Mouse (Mus musculus): ENCODE results near the gene Ankrd23. TPM values are rescaled to one million over a fixed set of nuclear protein-coding genes. Genes with fewer than 3 reads are reported as not detected.
"Not testable (repeated sequence)": the region's sequence is repeated elsewhere in the genome, so short reads cannot be mapped to it uniquely, and the experiment has no call there.

The Ankrd23 gene
- total RNA-seq (2021), result 1 to 10 TPM; 5.0 to 8.1 TPM
- long read RNA-seq, experiment 1, result 0 reads
- long read RNA-seq, experiment 2, partial matches to known transcripts, result 0 of 4 reads
- long read RNA-seq, experiment 2, other reads (novel, unspliced or antisense), result 2 of 4 reads

DNA sequence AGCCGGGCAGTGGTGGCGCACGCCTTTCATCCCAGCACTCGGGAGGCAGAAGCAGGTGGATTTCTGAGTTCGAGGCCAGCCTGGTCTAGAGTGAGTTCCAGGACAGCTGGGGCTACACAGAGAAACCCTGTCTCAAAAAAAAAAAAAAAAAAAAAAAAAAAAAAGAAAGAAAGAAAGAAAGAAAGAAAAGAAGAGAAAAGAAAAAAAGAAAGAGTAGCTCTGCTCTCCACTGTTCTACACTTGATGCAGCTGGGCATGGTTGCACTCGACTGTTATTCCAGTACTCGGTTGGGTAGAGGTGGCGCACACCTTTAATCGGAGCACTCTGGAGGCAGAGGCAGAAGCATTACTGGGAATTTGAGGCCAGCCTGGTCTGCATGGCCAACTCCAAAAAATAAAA lies at the start of gene Ankrd23:
Ankrd23 (minus strand) TSS at position 101 of the 400 bp plus-strand sequence.
- intact Hi-C loops (cut with DNase I); H3K27ac ChIP-seq; H3K4me3 ChIP-seq; DNase-seq (ENCODE audit: extremely low spot score in 1 of 2, low spot score in 2 of 2): not testable (repeated sequence)

DNA sequence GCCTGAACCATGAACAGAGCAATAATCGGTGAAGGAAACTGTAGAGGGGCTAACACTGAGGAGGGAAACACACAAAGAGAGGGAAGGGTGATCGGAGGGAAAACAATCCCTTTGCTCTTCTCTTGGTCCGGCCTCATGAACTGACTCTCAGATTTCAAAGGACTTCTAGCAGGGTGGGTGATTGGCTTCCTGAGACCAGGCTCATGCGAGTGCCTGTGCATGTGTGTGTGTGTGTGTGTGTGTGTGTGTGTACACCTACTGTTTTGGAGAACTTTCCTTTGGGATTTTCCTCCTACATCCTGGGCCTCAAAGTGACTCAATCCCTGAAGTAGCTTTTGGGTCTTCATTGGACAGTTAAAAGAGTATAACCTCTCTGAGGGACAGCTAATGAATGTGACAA lies 49.6 kb upstream of the Ankrd23 start:
- no peak for DNase-seq (ENCODE audit: extremely low spot score in 1 of 2, low spot score in 2 of 2)

DNA sequence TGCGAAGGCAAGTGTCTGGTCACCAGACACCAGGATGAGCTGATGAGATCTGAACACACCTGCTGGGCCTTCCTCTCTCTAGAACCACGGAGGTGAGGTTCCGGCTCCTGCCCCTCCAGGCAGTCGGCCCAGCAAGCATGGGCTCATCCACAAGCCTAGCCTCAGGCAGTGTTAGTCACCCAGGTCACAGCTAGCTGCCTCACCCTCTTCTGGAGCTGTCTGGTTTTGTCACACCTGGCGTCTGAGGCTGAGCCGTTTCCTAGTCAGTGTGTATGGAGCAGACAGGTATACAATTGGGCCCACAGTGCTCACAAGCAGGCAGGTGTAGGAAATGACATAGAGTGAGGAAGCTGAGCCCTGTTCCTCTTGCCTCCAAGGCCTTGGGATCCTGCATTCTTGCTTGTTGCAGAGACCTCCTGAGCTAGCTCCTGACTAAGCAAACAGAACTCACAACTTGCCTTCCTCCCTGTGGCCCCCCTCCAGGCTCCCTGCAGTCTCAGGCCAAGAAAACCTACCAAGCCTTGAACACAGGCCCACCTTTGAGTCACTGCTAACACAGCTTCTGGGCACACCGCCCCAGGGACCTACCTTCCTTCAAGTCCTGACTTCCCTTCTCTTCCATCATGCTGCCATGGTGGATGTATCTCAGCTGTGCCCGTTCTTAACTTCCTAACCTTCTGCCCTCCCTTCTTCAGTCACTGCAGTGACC lies 46.9 kb upstream of the Ankrd23 start:
- intact Hi-C loops (cut with DNase I), result no loop called here
- TF ChIP-seq CTCF (IDR thresholded peaks at IDR 0.05), result no peak
- no peak overlapping the region for H3K27ac ChIP-seq
- H3K4me3 ChIP-seq, result no peak overlapping the region
- no peak for DNase-seq (ENCODE audit: extremely low spot score in 1 of 2, low spot score in 2 of 2)

More for the DNA sequence above, 49.6 kb upstream of the Ankrd23 start:
- no peak overlapping the region for H3K27ac ChIP-seq
- TF ChIP-seq CTCF (IDR thresholded peaks at IDR 0.05), result no peak
- intact Hi-C loops (cut with DNase I), result no loop called here
- H3K4me3 ChIP-seq, result no peak overlapping the region

DNA sequence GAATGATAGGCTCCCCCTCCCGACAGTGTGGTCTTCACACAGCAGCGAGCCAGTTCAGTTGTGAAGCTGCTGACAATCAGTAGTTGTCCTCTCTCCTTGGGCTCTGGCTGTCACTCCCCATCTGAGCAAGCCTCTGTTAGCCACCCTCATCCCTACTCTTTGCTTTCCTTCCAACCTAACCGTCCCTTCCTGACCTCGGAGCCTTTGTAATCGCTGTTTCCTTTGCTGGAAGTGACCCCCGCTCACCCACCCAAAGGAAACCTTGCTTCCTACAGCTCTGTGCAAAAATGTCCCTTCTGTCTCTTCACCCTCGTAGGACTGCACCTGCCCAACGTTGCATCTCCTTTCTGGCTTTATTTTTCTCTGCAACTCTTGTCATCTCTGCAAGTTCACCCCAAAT lies 45.5 kb upstream of the Ankrd23 start:
- H3K27ac ChIP-seq, result no peak overlapping the region
- DNase-seq (ENCODE audit: extremely low spot score in 1 of 2, low spot score in 2 of 2), result no peak
- no peak for TF ChIP-seq CTCF (IDR thresholded peaks at IDR 0.05)
- intact Hi-C loops (cut with DNase I), result no loop called here
- H3K4me3 ChIP-seq, result no peak overlapping the region

DNA sequence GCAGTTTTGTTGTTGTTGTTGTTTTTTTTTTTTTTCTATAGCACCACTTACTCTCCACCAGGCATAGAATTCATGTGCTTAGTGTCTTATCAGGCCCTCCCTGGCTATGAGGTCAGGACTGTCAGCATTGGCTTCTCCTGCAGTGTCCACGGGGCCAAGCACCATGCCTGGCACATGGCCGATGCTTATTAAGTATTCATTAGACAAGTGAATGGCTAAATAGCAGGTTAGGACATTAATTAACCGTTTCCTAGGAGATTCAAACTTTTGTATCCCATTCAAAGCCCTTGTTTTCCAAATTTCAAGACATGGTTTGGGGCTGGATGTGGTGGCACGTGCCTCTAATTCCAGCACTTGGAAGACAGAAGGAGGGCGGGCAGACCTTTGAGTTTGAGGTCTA lies 44.6 kb upstream of the Ankrd23 start:
- Histone ChIP-seq H3K27ac (no peak overlapping the region), H3K4me3 (no peak overlapping the region)
- DNase-seq (ENCODE audit: extremely low spot score in 1 of 2, low spot score in 2 of 2), result no peak
- intact Hi-C loops (cut with DNase I), result no loop called here
- no peak for TF ChIP-seq CTCF (IDR thresholded peaks at IDR 0.05)

DNA sequence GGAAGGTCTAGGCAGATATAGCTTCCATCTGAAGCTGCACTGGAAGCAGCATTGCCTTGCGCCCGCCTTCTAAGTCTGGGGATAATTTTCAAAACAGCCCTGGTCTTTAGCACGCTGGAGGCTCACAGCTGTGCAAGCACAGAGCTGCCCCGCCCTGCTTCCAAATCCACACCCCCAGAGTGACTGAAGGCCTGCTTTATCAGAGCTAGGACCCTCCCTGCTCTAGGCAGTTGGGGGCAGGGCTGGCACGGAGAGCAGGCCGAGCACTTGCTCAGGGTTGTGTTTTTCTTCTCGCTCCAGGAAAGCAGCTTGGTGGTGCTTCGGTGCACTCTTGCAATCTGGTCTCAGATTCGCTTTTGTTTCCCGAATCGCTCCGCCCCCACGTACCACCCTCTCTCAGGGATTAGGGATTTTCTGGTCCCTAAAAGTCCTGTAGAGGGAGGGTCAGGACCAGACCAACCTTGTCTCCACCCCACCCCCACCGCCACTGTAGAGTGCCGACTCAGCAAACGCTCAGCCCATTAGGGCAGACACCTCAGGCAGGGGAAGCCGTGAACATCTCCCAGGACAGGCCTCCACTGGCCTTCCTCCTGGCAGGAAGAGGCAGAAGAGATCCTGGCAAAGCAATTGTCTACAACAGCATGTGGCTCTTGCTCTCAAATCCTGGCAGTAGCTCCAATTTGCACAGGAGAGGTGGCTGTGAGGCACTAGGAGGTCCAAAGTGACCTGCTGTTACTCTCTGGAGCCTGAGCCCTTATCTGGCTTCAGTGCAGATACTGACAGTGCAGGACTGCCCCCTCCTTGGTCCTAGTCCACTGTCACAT lies 43.9 kb upstream of the Ankrd23 start:
- no peak for TF ChIP-seq CTCF (IDR thresholded peaks at IDR 0.05)
- DNase-seq (ENCODE audit: extremely low spot score in 1 of 2, low spot score in 2 of 2), result peak; percentile 40 to 47
- intact Hi-C loops (cut with DNase I), result no loop called here
- Histone ChIP-seq H3K4me3 (peak overlapping the region; percentile 17), H3K27ac (peak overlapping the region; percentile 73)

DNA sequence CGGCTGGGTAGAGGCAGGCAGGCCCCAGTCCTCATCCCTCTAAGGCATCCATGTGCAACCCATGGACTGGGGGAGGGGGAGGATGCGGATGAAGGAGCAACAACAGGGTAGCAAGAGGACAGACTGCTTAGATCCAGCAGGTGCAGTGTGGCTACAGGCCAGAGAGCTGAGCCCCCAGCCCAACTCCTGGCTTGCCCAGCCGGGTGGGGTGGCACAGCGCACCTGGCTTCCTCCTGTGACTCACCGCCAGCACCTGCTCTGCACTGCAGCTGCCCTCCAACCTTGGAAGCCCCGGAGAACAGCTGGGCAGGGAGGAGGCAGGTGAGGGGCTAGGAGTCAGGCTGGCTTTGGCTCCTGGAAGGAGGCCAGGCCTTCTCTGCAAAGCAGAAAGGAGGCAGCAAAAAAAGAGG lies 43.3 kb upstream of the Ankrd23 start:
- peak overlapping the region; percentile 17; the same call in 1 of the 2 replicates for H3K4me3 ChIP-seq
- intact Hi-C loops (cut with DNase I), result no loop called here
- no peak for DNase-seq (ENCODE audit: extremely low spot score in 1 of 2, low spot score in 2 of 2)
- no peak for TF ChIP-seq CTCF (IDR thresholded peaks at IDR 0.05)
- peak overlapping the region; percentile 73 for H3K27ac ChIP-seq

DNA sequence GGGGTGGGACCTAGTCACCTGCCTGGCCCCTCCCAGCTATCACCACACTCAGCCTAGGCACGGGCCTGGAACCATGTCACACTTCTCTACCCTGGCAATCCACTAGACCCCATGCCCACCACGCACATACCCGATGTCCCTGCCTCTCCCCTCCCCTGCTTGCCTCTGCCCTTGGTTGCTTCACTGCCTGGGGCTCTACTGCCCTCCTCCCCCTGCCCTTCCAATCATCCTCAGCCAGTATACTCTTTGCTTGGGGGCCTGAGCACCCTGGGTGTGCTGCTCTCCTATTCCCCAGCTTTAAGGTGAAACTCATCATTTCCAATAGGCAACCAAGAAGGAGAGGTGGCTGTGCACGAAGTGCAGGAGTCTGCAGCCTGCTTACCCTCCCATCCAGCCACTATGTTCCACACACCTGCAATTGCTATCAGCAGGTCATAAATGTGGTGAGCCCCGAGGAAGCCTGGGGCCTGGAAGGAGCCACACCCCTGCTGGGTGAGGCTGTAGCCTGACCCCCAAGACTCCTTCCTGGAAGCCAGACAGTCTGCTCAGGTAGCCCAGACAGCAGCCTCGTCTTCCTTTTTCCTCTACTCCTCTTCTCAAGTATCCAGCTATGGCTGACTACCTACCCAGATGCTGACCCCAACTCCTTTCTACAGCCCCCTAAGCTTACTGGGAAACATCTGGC lies 40.5 kb upstream of the Ankrd23 start:
- Histone ChIP-seq H3K27ac (no peak overlapping the region), H3K4me3 (no peak overlapping the region)
- TF ChIP-seq CTCF (IDR thresholded peaks at IDR 0.05), result no peak
- DNase-seq (ENCODE audit: extremely low spot score in 1 of 2, low spot score in 2 of 2), result no peak
- intact Hi-C loops (cut with DNase I), result no loop called here

DNA sequence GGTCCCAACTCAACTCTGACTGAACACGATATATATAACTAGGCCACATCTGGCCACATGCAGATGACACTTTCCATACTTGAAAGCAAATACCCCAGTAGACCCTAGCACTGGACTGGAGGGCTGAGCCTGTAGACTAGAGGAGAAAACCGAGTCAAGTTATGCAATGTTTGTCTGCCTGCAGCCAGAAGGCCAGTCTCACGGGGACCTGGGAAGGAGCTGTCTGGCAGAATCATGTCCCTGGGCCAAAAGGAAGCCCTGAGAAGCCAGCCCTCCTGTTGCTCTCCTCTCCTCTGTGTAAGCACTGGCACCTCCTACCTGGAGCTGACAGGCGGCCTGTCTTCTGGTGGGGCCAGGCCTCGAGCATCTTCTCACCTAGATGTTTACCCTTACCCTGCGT lies 38.7 kb upstream of the Ankrd23 start:
- intact Hi-C loops (cut with DNase I), result no loop called here
- no peak overlapping the region for H3K27ac ChIP-seq
- TF ChIP-seq CTCF (IDR thresholded peaks at IDR 0.05), result no peak
- no peak for DNase-seq (ENCODE audit: extremely low spot score in 1 of 2, low spot score in 2 of 2)
- no peak overlapping the region for H3K4me3 ChIP-seq

DNA sequence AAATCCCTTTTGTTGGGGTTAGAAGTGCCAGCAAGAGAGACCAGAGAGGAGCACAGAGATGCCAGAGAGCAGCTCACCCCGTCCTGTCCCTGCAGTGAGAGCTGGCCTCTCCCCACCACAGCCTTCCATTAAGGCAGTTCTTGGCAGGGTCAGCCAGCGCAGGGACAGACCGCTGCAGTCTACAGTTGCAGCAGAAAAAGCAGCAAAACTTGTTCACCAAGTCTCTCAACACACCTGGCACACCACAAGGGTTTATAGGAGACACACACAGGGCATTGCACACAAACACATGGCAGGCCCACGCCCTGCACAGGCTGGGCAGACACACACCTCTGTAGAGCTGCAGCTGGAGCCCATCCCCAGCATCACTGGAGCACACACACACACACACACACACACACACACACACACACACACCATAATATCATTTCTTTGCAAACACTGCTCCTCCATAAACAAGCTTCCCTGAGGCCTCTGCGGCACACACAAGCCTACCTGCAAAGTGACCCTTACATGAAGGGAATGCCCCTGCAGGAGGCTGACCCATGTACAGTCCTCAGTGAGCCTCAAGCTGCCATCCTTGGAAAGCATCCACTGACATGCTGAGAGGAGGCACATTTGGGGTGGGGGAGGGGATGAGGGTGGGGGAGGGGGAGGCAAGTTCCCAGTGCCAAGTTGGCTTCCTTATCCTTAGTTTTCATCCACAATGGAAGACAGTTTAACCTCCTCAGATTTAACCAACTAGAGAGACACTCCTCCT lies 37.7 kb upstream of the Ankrd23 start:
- no peak for DNase-seq (ENCODE audit: extremely low spot score in 1 of 2, low spot score in 2 of 2)
- intact Hi-C loops (cut with DNase I), result no loop called here
- no peak for TF ChIP-seq CTCF (IDR thresholded peaks at IDR 0.05)
- no peak overlapping the region for H3K4me3 ChIP-seq
- no peak overlapping the region for H3K27ac ChIP-seq

DNA sequence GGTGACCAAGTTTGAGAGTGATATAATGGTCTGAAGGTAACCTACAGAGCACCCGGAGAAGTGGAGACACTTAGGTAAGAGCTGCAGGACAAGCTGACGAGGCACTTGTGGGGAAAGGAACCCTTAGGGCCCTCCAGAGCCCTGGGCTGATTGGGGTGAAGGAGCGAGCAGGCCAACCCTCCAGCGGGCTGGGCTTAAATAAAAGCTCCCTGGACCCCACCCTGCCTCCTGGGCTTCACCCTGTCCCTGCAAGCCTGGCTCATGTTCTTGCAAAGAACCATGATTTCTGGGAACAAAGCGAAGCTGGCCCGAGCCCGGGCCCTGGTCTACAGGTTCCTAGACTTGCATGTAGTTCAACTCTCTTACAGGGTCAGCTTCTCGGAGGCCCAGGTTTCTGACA lies 36.8 kb upstream of the Ankrd23 start:
- intact Hi-C loops (cut with DNase I), result no loop called here

More for the DNA sequence above, 36.8 kb upstream of the Ankrd23 start:
- TF ChIP-seq CTCF (IDR thresholded peaks at IDR 0.05), result no peak
- DNase-seq (ENCODE audit: extremely low spot score in 1 of 2, low spot score in 2 of 2), result no peak
- Histone ChIP-seq H3K27ac (no peak overlapping the region), H3K4me3 (no peak overlapping the region)
